Mouse (Mus musculus): ENCODE data around the gene Rasa2. TPM values are rescaled to one million over a fixed set of nuclear protein-coding genes. Genes with fewer than 3 reads are reported as not detected.
"Not testable (repeated sequence)": the region's sequence is repeated elsewhere in the genome, so short reads cannot be mapped to it uniquely, and the experiment has no call there.

Rasa2 gene
- polyA plus RNA-seq, 1 experiment from 2014 or later: 18.5 TPM

DNA sequence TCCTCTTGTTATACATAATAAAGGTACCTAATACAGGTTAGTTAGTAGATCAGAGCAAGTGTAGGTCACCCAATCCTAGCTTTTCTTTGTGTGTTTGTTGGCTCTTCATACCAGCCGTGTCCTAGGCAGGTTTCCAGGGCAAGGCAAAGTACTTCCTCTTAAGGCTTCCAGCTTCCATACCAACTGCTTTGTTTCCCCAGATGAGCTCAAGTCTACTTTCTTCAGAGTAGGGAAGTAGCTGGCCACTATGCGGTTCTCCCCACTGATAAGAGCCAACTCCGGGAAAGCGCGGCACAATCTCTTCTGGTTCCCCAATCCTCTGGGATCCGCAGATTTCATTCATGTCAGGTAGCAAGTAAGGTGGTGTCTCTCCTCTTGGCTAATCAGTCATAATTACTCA lies 72.3 kb downstream of the Rasa2 start:
- no peaks in the 10 kb centered on the region for H3K4me1 ChIP-seq
- H3K27me3 ChIP-seq (ENCODE audit: low read depth, poor library complexity, severe bottlenecking): no peaks in the 10 kb centered on the region
- no peak overlapping the region for H3K27ac ChIP-seq
- no peak for DNase-seq (ENCODE audit: low spot score)
- WGBS: 98% methylated on average over 6 of the region's 6 CpGs
- no peak overlapping the region for H3K4me3 ChIP-seq
- no peaks in the 10 kb centered on the region for H3K9me3 ChIP-seq (replicated peaks)
- H3K36me3 ChIP-seq: peaks cover 45% of the 10 kb centered on the region

DNA sequence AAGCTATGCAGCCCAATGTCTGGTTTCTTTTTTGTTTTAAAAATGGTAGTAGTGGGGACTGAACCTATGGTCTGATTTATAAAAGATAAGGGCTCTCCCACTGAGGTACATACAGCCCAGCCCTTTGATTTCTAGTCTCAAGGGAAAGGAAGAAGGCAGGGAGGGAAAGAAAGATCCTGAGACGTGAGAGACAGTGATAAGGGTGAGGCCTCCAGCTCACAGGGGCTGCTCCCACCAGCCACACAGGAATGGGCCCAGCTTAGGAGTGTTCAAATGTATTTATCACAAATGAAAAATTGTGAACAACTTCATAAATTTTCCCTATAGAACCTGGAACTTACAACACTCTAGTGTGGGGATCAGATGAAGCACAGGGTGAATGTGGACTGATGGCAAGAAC lies 72.8 kb downstream of the Rasa2 start:
- no peaks in the 10 kb centered on the region for H3K9me3 ChIP-seq (replicated peaks)
- H3K4me1 ChIP-seq: no peaks in the 10 kb centered on the region
- peaks cover 40% of the 10 kb centered on the region for H3K36me3 ChIP-seq
- WGBS: 77% methylated on average over 1 of the region's 1 CpGs
- H3K4me3 ChIP-seq: no peak overlapping the region
- DNase-seq (ENCODE audit: low spot score): no peak
- no peak overlapping the region for H3K27ac ChIP-seq
- H3K27me3 ChIP-seq (ENCODE audit: low read depth, poor library complexity, severe bottlenecking): no peaks in the 10 kb centered on the region

DNA sequence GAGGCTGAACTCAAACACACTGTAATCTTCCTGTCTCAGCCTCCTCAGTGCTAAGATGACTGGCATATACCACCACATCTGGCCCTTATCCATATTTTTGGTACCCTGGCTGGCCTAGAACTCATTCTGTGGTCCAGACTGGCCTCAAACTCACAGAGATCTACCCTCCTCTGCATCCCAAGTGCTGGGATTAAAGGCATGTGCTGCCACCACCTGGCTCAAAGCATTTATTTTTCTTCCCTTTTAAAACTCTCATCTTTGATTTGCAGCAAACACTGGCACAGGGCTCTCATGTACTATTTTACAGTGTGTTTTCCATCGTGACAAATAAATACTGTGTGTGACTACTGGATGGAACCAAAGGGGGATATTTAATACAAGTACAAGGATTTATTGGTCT lies 77.3 kb downstream of the Rasa2 start:
- no peaks in the 10 kb centered on the region for H3K27me3 ChIP-seq (ENCODE audit: low read depth, poor library complexity, severe bottlenecking)
- H3K36me3 ChIP-seq: peaks cover 32% of the 10 kb centered on the region
- no peak overlapping the region for H3K4me3 ChIP-seq
- 88% methylated on average over 1 of the region's 1 CpGs for WGBS
- H3K9me3 ChIP-seq (replicated peaks): no peaks in the 10 kb centered on the region
- no peak overlapping the region for H3K27ac ChIP-seq
- DNase-seq (ENCODE audit: low spot score): no peak
- H3K4me1 ChIP-seq: no peaks in the 10 kb centered on the region

DNA sequence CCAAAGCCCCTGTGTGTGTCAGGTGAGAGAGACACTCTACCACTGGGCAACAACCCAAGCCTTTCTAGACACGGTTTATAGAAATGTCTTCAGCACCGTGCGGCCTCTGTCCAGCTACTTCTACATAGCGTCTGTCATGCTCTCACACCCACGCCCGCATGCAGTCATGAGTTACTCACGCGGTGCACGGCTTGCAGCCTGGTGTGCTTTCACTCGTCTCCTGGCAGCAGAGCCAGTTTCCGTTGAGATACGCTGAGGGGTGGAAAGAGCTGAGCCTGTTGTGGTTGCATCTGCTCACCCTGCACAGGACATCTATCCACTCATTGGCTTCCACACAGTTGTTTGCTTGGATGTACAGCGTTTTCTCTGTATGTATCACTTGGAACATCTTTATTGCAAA lies 86.0 kb downstream of the Rasa2 start:
- H3K27ac ChIP-seq: no peak overlapping the region
- no peaks in the 10 kb centered on the region for H3K27me3 ChIP-seq (ENCODE audit: low read depth, poor library complexity, severe bottlenecking)
- H3K36me3 ChIP-seq: peaks cover 44% of the 10 kb centered on the region
- no peaks in the 10 kb centered on the region for H3K9me3 ChIP-seq (replicated peaks)
- H3K4me1 ChIP-seq: 0 out of 2 replicates have a peak, but pooled peaks cover 3% of the 10 kb centered on the region
- no peak overlapping the region for H3K4me3 ChIP-seq
- no peak for DNase-seq (ENCODE audit: low spot score)
- WGBS: 97% methylated on average over 13 of the region's 13 CpGs

DNA sequence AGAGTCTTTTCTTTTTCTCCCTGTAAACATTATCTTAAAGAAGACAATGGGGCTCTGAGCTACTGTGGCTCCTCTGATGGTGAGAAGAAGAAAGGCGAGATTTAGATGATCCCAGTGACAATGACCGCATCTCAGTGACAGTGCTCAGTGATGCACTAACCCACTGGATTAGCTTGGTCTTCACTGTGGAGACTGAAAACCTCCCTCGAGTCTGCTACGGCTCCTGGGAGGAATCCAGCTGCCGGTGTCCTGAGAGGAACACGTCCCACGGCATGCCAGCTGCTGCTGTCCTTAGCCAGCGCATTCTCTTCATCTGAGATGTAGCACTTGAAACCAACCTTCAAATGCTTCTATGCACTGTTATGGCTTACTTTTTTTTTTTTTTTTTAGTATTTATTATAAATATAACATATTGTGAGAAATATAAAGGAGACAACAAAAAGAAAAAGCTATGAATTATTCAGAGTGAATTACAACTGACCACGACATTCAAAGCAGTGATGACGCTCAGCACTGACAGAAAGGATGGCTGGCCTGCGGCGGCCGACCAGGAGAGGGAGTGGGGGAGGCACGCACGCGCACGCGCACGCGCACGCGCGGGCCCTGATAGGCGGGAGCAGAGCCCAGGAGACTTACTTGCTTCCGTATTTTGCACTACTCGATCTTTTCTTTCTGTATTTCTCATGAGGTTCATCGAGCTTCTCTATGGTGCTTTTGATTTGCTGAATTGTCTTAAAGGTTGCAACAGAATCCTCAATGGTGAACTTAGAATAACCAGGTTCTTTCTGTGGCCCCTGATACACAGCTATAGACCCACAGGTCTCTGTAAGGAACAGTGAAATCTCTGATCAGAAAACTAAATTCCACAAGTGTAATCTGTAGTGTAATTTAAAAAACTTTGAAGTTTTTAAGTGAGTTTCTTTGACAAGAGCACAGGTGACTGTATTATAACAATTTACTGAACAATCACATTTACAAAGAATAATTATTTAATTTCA lies 87.5 kb downstream of the Rasa2 start:
- DNase-seq (ENCODE audit: low spot score): peak; percentile 84
- Histone ChIP-seq H3K36me3 (peaks cover 44% of the 10 kb centered on the region), H3K27me3 (ENCODE audit: low read depth, poor library complexity, severe bottlenecking) (no peaks in the 10 kb centered on the region), H3K4me3 (peak overlapping the region; percentile 15; the same call in 1 of the 2 replicates), H3K4me1 (0 out of 2 replicates have a peak, but pooled peaks cover 4% of the 10 kb centered on the region), H3K9me3 (replicated peaks) (no peaks in the 10 kb centered on the region), H3K27ac (no peak overlapping the region)
- WGBS: 33% methylated on average over 27 of the region's 27 CpGs

DNA sequence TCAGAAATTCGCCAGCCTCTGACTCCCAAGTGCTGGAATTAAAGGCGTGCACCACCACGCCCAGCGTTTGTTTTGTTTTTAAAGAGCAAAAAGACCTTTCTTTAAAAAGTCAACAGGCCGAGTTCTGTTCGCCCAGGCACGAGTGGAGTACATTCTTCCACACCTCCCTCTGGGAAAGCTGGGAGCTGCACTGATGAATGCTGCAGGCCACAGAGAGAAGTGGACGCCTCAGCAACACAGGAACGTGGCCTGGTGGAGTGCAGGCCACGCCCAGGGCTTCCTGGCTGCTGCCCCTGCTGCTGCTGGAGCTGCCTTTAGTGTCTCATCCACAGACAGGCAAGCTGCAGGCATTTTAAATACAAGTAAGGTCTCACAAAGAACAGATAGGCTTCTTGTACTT lies 92.5 kb downstream of the Rasa2 start:
- Histone ChIP-seq H3K4me3 (no peak overlapping the region), H3K27me3 (ENCODE audit: low read depth, poor library complexity, severe bottlenecking) (no peaks in the 10 kb centered on the region), H3K36me3 (peaks cover 24% of the 10 kb centered on the region), H3K27ac (no peak overlapping the region), H3K4me1 (peaks cover 15% of the 10 kb centered on the region), H3K9me3 (replicated peaks) (no peaks in the 10 kb centered on the region)
- WGBS: 79% methylated on average over 10 of the region's 10 CpGs
- no peak for DNase-seq (ENCODE audit: low spot score)

DNA sequence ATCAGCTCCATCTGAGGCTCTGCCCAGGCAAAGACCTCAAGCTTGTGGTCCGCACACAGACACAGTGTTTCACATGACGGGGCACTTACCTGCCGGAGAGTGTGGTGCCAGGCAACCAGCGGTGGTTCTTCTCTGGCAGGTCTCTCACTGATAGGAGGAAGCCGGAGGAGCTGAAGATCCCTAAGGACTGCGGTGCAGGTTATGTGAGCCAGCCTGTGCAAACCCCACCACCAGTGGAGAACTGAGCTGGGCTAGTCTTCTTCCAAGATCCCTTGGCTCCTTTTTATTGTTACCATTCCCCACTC lies 93.8 kb downstream of the Rasa2 start:
- Histone ChIP-seq H3K4me3 (no peak overlapping the region), H3K27ac (peak overlapping the region; percentile 86; the same call in 1 of the 2 replicates), H3K36me3 (peaks cover 13% of the 10 kb centered on the region), H3K4me1 (peaks cover 15% of the 10 kb centered on the region), H3K27me3 (ENCODE audit: low read depth, poor library complexity, severe bottlenecking) (no peaks in the 10 kb centered on the region), H3K9me3 (replicated peaks) (no peaks in the 10 kb centered on the region)
- whole genome bisulfite sequencing: 87% methylated on average over 6 of the region's 6 CpGs
- no peak for DNase-seq (ENCODE audit: low spot score)

DNA sequence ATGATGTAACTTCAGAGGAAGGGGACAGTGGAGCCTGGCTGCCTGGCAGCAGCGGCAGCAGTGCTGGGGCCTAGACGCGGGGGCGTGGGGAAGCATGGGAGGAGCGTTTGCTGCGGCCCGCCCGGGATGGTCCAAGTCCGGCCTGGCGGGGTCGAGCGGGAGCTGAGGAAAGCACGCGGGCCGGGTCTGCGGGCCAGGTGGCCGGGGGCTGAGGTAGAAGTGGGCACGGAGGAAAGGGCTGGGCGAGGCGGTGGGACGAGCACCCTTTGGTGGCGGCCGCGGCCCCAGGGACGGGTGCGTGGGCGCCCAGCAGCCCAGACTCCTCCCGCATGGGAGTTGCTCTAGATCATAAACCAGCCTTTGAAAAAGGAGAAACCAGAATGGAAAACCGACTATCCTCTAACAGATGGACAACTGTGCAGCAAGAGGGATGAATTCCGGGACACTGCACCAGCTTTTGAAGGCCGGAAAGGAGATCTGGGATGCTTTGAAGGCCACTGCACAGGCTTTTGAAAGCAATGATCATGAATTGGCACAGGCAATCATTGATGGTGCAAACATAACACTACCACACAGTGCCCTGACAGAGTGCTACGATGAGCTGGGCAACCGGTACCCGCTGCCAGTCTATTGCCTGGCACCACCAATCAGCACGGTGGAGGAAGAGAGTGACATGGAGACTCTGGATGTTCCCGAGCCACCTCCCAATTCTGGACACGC lies 94.4 kb downstream of the Rasa2 start:
- H3K27ac ChIP-seq: peak overlapping the region; percentile 86
- H3K9me3 ChIP-seq (replicated peaks): no peaks in the 10 kb centered on the region
- peaks cover 8% of the 10 kb centered on the region; the same call in 1 of the 2 replicates for H3K36me3 ChIP-seq
- 27% methylated on average over 37 of the region's 37 CpGs for WGBS
- no peaks in the 10 kb centered on the region for H3K27me3 ChIP-seq (ENCODE audit: low read depth, poor library complexity, severe bottlenecking)
- H3K4me1 ChIP-seq: peaks cover 15% of the 10 kb centered on the region
- H3K4me3 ChIP-seq: peak overlapping the region; percentile 55
- peak; percentile 81 for DNase-seq (ENCODE audit: low spot score)

DNA sequence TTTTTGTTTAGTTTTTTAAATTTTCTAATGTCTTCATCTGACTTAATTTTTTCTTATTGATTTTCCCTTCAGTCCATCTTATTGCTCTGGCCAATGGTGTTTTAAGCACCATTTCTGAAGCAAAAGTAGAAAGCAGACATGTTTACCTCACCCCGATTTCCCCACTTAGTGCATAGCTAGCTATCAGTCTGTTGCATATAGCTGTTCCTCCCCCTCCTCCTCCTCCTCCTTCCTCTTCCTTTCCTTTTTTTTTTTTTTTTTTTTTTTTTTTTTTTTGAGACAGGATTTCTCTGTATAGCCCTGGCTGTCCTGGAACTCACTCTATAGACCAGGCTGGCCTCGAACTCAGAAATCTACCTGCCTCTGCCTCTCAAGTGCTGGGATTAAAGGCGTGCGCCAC lies 95.3 kb downstream of the Rasa2 start:
- 85% methylated on average over 4 of the region's 4 CpGs for WGBS
- H3K36me3 ChIP-seq; H3K27me3 ChIP-seq (ENCODE audit: low read depth, poor library complexity, severe bottlenecking); H3K4me3 ChIP-seq; DNase-seq (ENCODE audit: low spot score); H3K9me3 ChIP-seq (replicated peaks); H3K27ac ChIP-seq: not testable (repeated sequence)
- peaks cover 15% of the 10 kb centered on the region for H3K4me1 ChIP-seq

DNA sequence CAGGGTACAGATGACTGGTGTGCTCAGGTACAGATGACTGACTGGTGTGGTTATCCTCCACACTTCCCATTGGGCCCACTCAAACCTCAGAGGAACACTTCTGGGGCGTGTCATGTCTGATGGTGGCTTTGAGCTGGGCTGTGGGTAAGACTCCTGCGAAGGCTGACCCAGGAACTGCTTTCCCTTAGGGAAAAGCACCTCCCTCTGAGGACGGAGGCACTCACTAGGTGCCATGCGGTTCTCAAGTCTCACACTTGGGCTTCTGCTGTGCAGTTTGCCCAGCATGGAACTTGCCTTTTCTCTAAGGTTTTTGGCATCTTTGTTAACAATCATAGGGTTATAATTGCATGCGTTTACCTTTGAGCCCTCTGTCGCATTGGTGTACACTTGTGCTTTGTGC lies 96.0 kb downstream of the Rasa2 start:
- 87% methylated on average over 6 of the region's 6 CpGs for WGBS
- H3K4me1 ChIP-seq: peaks cover 21% of the 10 kb centered on the region
- no peaks in the 10 kb centered on the region for H3K36me3 ChIP-seq
- DNase-seq (ENCODE audit: low spot score): no peak
- no peak overlapping the region for H3K4me3 ChIP-seq
- no peak overlapping the region for H3K27ac ChIP-seq
- H3K27me3 ChIP-seq (ENCODE audit: low read depth, poor library complexity, severe bottlenecking): no peaks in the 10 kb centered on the region
- no peaks in the 10 kb centered on the region for H3K9me3 ChIP-seq (replicated peaks)

DNA sequence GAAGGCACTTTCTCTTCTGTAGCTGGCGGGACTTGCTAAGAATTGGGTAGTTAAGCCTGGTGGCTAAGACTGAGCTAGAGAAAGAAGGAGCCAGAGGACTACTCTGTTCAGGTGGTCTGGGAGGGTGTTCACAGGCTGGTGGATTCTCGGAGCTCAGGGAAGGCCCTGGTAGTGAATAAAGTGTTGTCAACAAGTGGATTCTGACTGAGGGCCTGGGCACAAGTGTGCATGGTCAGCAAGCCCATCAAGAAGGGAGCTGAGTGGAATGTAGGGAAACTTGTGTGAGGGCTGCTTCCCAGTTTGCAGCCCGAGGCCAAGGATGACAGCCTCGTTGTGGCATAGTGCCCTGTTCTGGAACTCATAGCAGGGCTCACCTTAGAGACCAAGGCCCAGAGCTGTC lies 97.2 kb downstream of the Rasa2 start:
- Histone ChIP-seq H3K27ac (no peak overlapping the region), H3K36me3 (no peaks in the 10 kb centered on the region), H3K4me1 (peaks cover 27% of the 10 kb centered on the region), H3K4me3 (no peak overlapping the region), H3K9me3 (replicated peaks) (no peaks in the 10 kb centered on the region), H3K27me3 (ENCODE audit: low read depth, poor library complexity, severe bottlenecking) (no peaks in the 10 kb centered on the region)
- no peak for DNase-seq (ENCODE audit: low spot score)
- 89% methylated on average over 4 of the region's 4 CpGs for WGBS

DNA sequence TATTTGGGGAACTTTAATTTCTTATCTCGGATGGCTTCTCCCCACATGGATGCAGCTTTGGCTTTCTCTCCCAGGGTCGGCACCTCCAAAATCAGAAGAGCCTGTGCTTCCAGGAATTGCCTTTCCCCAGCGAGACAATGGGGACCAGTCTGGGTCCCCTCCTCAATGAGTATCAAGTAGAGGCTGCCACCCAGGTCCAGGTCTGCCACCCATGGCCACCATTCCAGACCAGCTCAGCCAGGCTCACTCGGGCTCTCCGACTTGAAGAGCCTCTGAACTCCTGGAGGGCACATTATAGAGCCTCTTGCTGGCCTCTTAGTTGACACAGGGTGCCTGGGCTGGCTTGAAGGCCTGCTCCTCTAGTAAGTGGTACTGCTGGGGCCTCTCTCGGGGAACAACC lies 97.9 kb downstream of the Rasa2 start:
- Histone ChIP-seq H3K4me3 (no peak overlapping the region), H3K9me3 (replicated peaks) (no peaks in the 10 kb centered on the region), H3K27me3 (ENCODE audit: low read depth, poor library complexity, severe bottlenecking) (no peaks in the 10 kb centered on the region), H3K27ac (no peak overlapping the region), H3K4me1 (peaks cover 25% of the 10 kb centered on the region), H3K36me3 (no peaks in the 10 kb centered on the region)
- 86% methylated on average over 6 of the region's 6 CpGs for WGBS
- no peak for DNase-seq (ENCODE audit: low spot score)

DNA sequence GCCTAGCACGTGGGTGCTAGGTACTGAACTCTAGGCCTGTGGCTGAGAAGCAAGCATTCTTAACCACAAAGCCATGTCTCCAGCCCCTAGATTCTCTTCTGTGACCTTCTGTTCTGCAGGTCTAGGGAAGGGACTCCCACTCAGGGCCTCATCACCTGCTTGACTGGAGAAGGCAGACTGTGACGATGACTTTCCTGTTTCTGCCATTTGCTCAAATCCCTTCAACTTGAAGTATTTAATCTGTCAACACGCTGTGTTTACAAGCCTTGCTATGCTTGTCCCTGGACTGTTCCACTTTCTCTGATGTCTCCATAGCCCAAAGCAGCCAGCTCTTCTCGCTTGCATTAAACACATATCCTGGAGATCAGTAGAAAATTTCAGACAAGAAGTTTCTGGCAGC lies 98.9 kb downstream of the Rasa2 start:
- Histone ChIP-seq H3K27me3 (ENCODE audit: low read depth, poor library complexity, severe bottlenecking) (no peaks in the 10 kb centered on the region), H3K36me3 (no peaks in the 10 kb centered on the region), H3K4me3 (no peak overlapping the region), H3K4me1 (peaks cover 24% of the 10 kb centered on the region), H3K27ac (no peak overlapping the region), H3K9me3 (replicated peaks) (no peaks in the 10 kb centered on the region)
- no peak for DNase-seq (ENCODE audit: low spot score)
- WGBS: 81% methylated on average over 4 of the region's 4 CpGs
